Comparison of ENCODE assay signal across 16 mouse cellular contexts in genomic region chr5:54483916-54484315, GRCm38 (mm10).
"Had no signal": no experiment of that assay in that cellular context is flagged by ENCODE, and none has a peak within 500 bp of the region (broad histone marks: within the 10 kb centered on the region; RNA-seq: fewer than 3 reads in every experiment).

No protein-coding gene starts in this region.

- H3K36me3 ChIP-seq: neural tube, embryonic 12.5 days; neural tube, embryonic 13.5 days; stomach, embryonic 15.5 days had no signal

- DNase-seq: retina, postnatal 1 day; right cerebral cortex, adult 18-20 months; right cerebral cortex, postnatal 14 days; right cerebral cortex, postnatal 25 days; right cerebral cortex, postnatal 4 days; spleen, adult 18-20 months; thymus, adult 18-20 months; thymus, adult 2 months; thymus, postnatal 14 days; thymus, postnatal 25 days; thymus, postnatal 36 days; thymus, postnatal 4 days had no signal

- H3K4me1 ChIP-seq: neural tube, embryonic 12.5 days; neural tube, embryonic 13.5 days; stomach, embryonic 15.5 days had no signal

- H3K4me3 ChIP-seq: neural tube, embryonic 12.5 days; neural tube, embryonic 13.5 days; stomach, embryonic 15.5 days had no signal

- H3K27me3 ChIP-seq: neural tube, embryonic 12.5 days; neural tube, embryonic 13.5 days; stomach, embryonic 15.5 days had no signal

- H3K27ac ChIP-seq: neural tube, embryonic 12.5 days; neural tube, embryonic 13.5 days; stomach, embryonic 15.5 days; stomach, postnatal 0 days had no signal

- H3K9me3 ChIP-seq: neural tube, embryonic 12.5 days; neural tube, embryonic 13.5 days; stomach, embryonic 15.5 days had no signal

- H3K4me2 ChIP-seq: neural tube, embryonic 12.5 days; neural tube, embryonic 13.5 days; stomach, embryonic 15.5 days had no signal

- H3K9ac ChIP-seq: neural tube, embryonic 12.5 days; neural tube, embryonic 13.5 days; stomach, embryonic 15.5 days had no signal
